Mouse (Mus musculus) testis, adult 2 months (tissue): ENCODE measurements around the gene Phf13. TPM values are rescaled to one million over a fixed set of nuclear protein-coding genes. Genes with fewer than 3 reads are reported as not detected.
"Not testable (repeated sequence)": the region's sequence is repeated elsewhere in the genome, so short reads cannot be mapped to it uniquely, and the experiment has no call there.

Experiments
- H3K27ac ChIP-seq: fragments of 200-500 bp; 2 replicates; pipeline ENCODE4 v1.5.1; 2012; ENCODE audit warnings: low read depth, low read length; ENCODE audit not compliant: control insufficient read depth, insufficient read depth
- H3K27me3 ChIP-seq: fragments of 200-500 bp; 2 replicates; pipeline ENCODE4 v1.6.1; 2012; ENCODE audit warnings: mild to moderate bottlenecking, low read length, moderate library complexity; ENCODE audit not compliant: control insufficient read depth, insufficient read depth
- H3K36me3 ChIP-seq: fragments of 200-500 bp; 2 replicates; pipeline ENCODE4 v1.6.1; 2012; ENCODE audit warnings: mild to moderate bottlenecking, low read length; ENCODE audit not compliant: control insufficient read depth, insufficient read depth
- H3K4me1 ChIP-seq: fragments of 200-500 bp; 2 replicates; pipeline ENCODE4 v1.6.1; 2012; ENCODE audit warnings: low read length; ENCODE audit not compliant: control insufficient read depth, insufficient read depth
- H3K4me3 ChIP-seq: fragments of 200-500 bp; 2 replicates; pipeline ENCODE4 v1.5.1; 2012; ENCODE audit warnings: low read depth, mild to moderate bottlenecking, low read length, moderate library complexity, mixed read lengths; ENCODE audit not compliant: control insufficient read depth
- CTCF ChIP-seq: fragments of 200-500 bp; IDR thresholded peaks from 2 replicates; pipeline ENCODE4 v1.5.1; 2012; ENCODE audit warnings: low read depth, mild to moderate bottlenecking, inconsistent platforms, low read length, moderate library complexity; ENCODE audit not compliant: control insufficient read depth, insufficient read depth, insufficient replicate concordance
- POLR2A ChIP-seq: fragments of 200-500 bp; IDR thresholded peaks from 2 replicates; pipeline ENCODE4 v1.6.1; 2012; ENCODE audit warnings: low read depth, mild to moderate bottlenecking, inconsistent platforms, low read length, moderate library complexity; ENCODE audit not compliant: control insufficient read depth
- polyA plus RNA-seq: library from polyadenylated mRNA; depleted of rRNA; stranded (reverse); fragments of >200 nt; gene quantifications from 2 replicates; pipeline ENCODE4 v1.2.3, GENCODE M21; 2012

Phf13 gene
- polyA plus RNA-seq, 1 experiment, result 43.6 TPM

DNA sequence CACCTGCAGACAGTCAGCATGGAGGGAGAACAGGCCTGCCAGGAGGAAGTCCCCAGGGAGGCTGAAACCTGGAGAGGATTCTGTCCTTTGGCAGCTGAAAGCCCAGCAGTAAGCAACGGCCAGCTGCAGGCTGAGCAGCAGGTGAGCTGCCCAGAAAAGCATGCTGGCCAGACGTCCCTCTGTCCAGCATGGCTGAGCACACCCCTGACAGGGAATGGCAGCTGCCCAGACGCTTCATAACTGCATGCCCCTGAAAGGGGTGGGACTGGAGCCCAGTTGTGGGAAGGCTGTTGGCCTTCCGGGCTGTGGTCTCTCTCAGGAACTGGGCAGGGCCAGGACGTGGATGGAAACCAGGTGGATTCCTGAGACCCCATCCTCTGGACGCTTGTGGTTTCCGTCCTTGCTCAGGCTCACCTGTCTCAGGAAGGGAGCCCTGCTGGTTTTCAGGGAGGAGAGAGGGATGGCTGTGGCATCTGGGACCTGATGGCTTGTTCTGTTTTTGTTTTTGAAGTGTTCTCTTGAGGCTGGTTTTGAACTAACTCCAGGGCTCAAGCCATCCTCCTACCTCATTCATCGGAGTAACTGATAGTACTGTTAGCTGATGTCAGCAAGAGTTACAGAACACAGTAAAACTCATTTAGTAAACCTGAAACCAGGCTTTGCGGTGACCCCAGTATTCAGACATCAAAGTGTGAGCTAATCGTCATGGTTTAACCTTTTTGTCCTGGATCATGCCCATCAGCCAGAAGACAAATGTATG lies 42.3 kb upstream of the Phf13 start, which contains the start of gene Tas1r1:
Gene Tas1r1, minus strand, starts transcription at position 344 of the 760 bp plus-strand sequence.
- Histone ChIP-seq H3K4me1 (peaks cover 8% of the 10 kb centered on the region), H3K27me3 (no peaks in the 10 kb centered on the region), H3K27ac (no peak within 1 kb of the TSS), H3K36me3 (no peaks in the 10 kb centered on the region; the same call in 1 of the 2 replicates), H3K4me3 (peak within 1 kb of the TSS; percentile 91)
- no peak for TF ChIP-seq CTCF
- no peak for TF ChIP-seq POLR2A

DNA sequence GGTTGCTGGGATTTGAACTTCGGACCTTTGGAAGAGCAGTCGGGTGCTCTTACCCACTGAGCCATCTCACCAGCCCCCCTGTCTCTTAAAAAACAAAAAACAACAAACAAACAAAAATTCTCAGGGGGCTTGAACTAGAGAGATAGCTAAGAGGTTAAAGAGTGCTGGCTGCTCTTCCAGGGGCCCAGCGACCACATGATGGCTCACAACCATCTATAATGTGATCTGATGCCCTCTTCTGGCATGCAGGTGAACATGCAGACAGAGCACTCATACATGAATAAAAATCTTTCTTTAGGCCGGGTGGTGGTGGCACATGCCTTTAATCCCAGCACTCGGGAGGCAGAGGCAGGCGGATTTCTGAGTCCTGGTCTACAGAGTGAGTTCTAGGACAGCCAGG lies 40.4 kb upstream of the Phf13 start:
- H3K4me1 ChIP-seq, H3K27me3 ChIP-seq: not testable (repeated sequence)

GRCm38 (mm10) chr4:152032922-152033321 lies 36.9 kb upstream of the Phf13 start:
- Histone ChIP-seq H3K4me1 (peaks cover 8% of the 10 kb centered on the region), H3K27ac (no peak overlapping the region; the same call in 1 of the 2 replicates), H3K4me3 (peak overlapping the region; percentile 83), H3K27me3 (no peaks in the 10 kb centered on the region), H3K36me3 (no peaks in the 10 kb centered on the region; the same call in 1 of the 2 replicates)
- TF ChIP-seq POLR2A, result no peak
- no peak for TF ChIP-seq CTCF

More for the DNA sequence above, 40.4 kb upstream of the Phf13 start:
- H3K4me3 ChIP-seq, H3K27ac ChIP-seq, H3K36me3 ChIP-seq: not testable (repeated sequence)

- H3K27ac ChIP-seq, result no peak overlapping the region
- peaks cover 13% of the 10 kb centered on the region for H3K4me1 ChIP-seq
- H3K27me3 ChIP-seq, result no peaks in the 10 kb centered on the region
- peak overlapping the region; percentile 83 for H3K4me3 ChIP-seq
- no peak for TF ChIP-seq CTCF
- TF ChIP-seq POLR2A, result no peak
- H3K36me3 ChIP-seq, result no peaks in the 10 kb centered on the region; the same call in 1 of the 2 replicates
Measured at GRCm38 (mm10) chr4:152029997-152030396, 33.9 kb upstream of the Phf13 start.

DNA sequence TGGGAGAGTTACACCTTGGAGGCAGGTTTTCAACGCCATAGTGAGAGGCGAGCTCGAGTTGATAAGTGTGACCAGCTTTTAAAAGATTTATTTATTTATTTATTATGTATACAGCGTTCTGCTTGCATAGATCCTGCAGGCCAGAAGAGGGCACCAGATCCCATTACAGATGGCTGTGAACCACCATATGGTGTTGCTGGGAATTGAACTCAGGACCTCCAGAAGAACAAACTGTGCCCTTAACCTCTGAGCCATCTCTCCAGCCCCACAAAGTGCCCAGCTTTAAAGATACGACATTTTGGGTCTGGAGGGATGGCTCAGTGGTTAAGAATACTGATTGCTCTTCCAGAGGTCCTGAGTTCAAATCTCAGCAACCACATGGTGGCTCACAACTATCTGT lies 33.0 kb upstream of the Phf13 start:
- Histone ChIP-seq H3K4me1 (peaks cover 13% of the 10 kb centered on the region), H3K36me3 (no peaks in the 10 kb centered on the region; the same call in 1 of the 2 replicates), H3K27ac (no peak overlapping the region), H3K4me3 (peak overlapping the region; percentile 95), H3K27me3 (no peaks in the 10 kb centered on the region)
- TF ChIP-seq CTCF (no peak), POLR2A (no peak)

DNA sequence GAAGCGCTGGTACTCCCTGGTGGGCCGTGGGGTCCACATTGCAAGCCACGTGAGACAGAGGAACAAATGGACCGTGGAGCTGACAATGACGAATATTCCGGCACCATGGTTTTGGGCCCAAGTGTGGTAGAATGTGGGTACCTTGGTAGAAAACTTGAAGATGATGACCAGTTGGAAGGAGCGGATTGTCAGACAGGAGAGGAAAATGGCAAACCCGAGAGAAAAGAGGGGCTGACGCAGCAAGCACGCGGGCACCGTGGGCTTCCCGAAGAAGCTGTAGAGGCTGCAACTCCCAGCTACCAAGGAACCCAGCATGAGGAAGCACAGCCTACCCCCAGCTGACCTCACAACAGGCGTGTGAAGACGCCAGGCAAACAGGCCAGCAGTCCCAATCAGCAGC lies 32.4 kb upstream of the Phf13 start:
- H3K4me1 ChIP-seq, result peaks cover 13% of the 10 kb centered on the region
- no peak overlapping the region; the same call in 1 of the 2 replicates for H3K27ac ChIP-seq
- no peaks in the 10 kb centered on the region for H3K27me3 ChIP-seq
- no peaks in the 10 kb centered on the region; the same call in 1 of the 2 replicates for H3K36me3 ChIP-seq
- H3K4me3 ChIP-seq, result peak overlapping the region; percentile 95
- TF ChIP-seq CTCF, result no peak
- TF ChIP-seq POLR2A, result no peak

DNA sequence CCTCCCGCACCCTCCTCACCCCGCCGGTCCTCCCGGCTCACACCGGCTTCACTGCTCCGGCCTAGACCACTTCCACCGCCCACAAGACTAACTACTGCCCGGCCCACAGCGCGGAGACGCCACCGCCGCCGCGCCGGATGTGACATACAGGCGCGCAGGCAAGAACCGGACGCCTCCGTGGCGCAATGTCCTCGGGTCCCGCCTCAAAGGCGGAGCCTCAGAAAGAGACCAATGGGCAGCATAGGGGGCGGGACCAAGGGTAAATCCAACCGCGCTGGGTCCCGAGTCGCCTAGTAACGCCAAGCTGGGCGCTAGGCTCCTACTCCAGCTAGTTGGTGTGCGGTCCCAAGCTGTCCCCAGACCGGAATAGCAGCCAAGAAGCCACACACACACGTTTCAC lies 31.5 kb upstream of the Phf13 start, which contains the start of gene Zbtb48:
Gene Zbtb48, minus strand, starts transcription at position 148 of the 400 bp plus-strand sequence.
- Histone ChIP-seq H3K27me3 (no peaks in the 10 kb centered on the region), H3K27ac (peak within 1 kb of the TSS; percentile 79), H3K4me1 (peaks cover 13% of the 10 kb centered on the region), H3K36me3 (no peaks in the 10 kb centered on the region; the same call in 1 of the 2 replicates), H3K4me3 (peak within 1 kb of the TSS; percentile 95)
- TF ChIP-seq CTCF, result no peak
- peak; percentile 94 for TF ChIP-seq POLR2A
